Mouse (Mus musculus): ENCODE data around the gene Camk2g.

DNA sequence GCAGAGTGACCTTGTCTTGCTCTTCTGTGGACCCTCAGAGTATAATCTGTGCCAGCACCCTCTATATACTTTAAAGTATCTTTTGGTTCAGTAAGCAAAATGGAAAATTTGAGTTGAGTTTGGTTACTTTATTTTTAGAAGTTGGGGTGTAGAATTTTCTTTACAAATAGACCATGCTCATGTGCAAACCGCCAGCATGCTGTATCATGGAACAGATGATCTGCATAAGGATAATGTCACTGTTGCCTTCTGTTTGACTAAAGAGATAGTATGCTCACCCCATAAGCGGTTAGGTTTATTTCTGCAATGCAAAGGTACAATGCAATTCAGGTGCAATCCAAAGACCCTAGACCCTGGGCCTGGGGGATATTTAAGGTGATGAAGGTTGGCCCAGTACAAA, 31.6 kb upstream of the Camk2g start:
- TF ChIP-seq CTCF (IDR thresholded peaks at IDR 0.05; ENCODE audit: control insufficient read depth, insufficient read depth, insufficient read length) (no peak), MYOD1 (IDR thresholded peaks at IDR 0.05; ENCODE audit: control insufficient read depth, insufficient read length, low read depth) (no peak), USF1 (IDR thresholded peaks at IDR 0.05; ENCODE audit: low read depth) (no peak), MAX (IDR thresholded peaks at IDR 0.05) (no peak), MYOG (IDR thresholded peaks at IDR 0.05; ENCODE audit: control insufficient read depth, extremely low read depth, insufficient read length) (no peak)
